8 mouse cellular contexts compared by ENCODE assay signal in genomic region chr13:49307311-49307969, GRCm38 (mm10). TPM values are rescaled to one million over a fixed set of nuclear protein-coding genes. Genes with fewer than 3 reads are reported as not detected.
DNase-seq lines count a peak whose midpoint lies in the region; ATAC-seq and TF ChIP-seq lines count a peak whose summit lies in the region.

No protein-coding gene starts in this region.

- no peaks in the 10 kb centered on the region for H3K27me3 ChIP-seq in heart, embryonic 10.5 days (ENCODE audit: insufficient read depth, poor library complexity, severe bottlenecking)
- no peaks in the 10 kb centered on the region for H3K27me3 ChIP-seq in liver, adult 2 months (ENCODE audit: control insufficient read depth, insufficient read depth, low read length)
- H3K27me3 ChIP-seq in midbrain, postnatal 0 days (ENCODE audit: insufficient read depth, low read length), result no peaks in the 10 kb centered on the region

- H3K4me1 ChIP-seq in brown adipose tissue, adult 24 weeks (ENCODE audit: control insufficient read depth, insufficient read depth, insufficient read length, low read length), result peaks cover 2% of the 10 kb centered on the region; the same call in 1 of the 2 replicates
- peaks cover 27% of the 10 kb centered on the region for H3K4me1 ChIP-seq in heart, embryonic 10.5 days
- no peaks in the 10 kb centered on the region for H3K4me1 ChIP-seq in liver, adult 2 months (ENCODE audit: control insufficient read depth, insufficient read depth, low read length)
- no peaks in the 10 kb centered on the region for H3K4me1 ChIP-seq in midbrain, postnatal 0 days (ENCODE audit: insufficient read depth, low read length)

- no peak for TF ChIP-seq CTCF in liver, adult 2 months (IDR thresholded peaks at IDR 0.05; ENCODE audit: low read depth, low read length)
- TF ChIP-seq CTCF in midbrain, postnatal 0 days (IDR thresholded peaks at IDR 0.05), result no peak

- H3K36me3 ChIP-seq in heart, embryonic 10.5 days, result no peaks in the 10 kb centered on the region
- no peaks in the 10 kb centered on the region for H3K36me3 ChIP-seq in liver, adult 2 months (ENCODE audit: control insufficient read depth, insufficient read depth, low read length)
- no peaks in the 10 kb centered on the region; the same call in 1 of the 2 replicates for H3K36me3 ChIP-seq in midbrain, postnatal 0 days (ENCODE audit: insufficient read depth, low read length)

- no peak overlapping the region for H3K4me2 ChIP-seq in midbrain, postnatal 0 days (ENCODE audit: low read depth, low read length, poor library complexity, severe bottlenecking)

- intact Hi-C loops in left cerebral cortex, postnatal 4 days (cut with DNase I), result no loop called here

- DNase-seq in left cerebral cortex, postnatal 4 days, result peak; percentile 31
- DNase-seq in left cerebral cortex, adult 9 months (ENCODE audit: low spot score in 2 of 2), result no peak
- peak; percentile 94 for DNase-seq in heart, embryonic 10.5 days (ENCODE audit: low spot score)
- no peak for DNase-seq in liver, adult 2 months (ENCODE audit: extremely low read depth, low read depth, low spot score)
- peak; percentile 15 for DNase-seq in midbrain, postnatal 0 days (ENCODE audit: low spot score)
- peak; percentile 81 for DNase-seq in thymus, postnatal 4 days
- DNase-seq in layer of hippocampus, postnatal 36 days, result no peak

- no peaks in the 10 kb centered on the region for H3K79me2 ChIP-seq in liver, adult 2 months (ENCODE audit: control insufficient read depth, insufficient read depth, low read length)

- H3K9me3 ChIP-seq in heart, embryonic 10.5 days, result no peaks in the 10 kb centered on the region
- no peaks in the 10 kb centered on the region for H3K9me3 ChIP-seq in midbrain, postnatal 0 days (ENCODE audit: low read length)

- H3K9ac ChIP-seq in liver, adult 2 months (ENCODE audit: low read depth, low read length), result no peak overlapping the region
- no peak overlapping the region for H3K9ac ChIP-seq in midbrain, postnatal 0 days (replicated peaks; ENCODE audit: low read length, poor library complexity, severe bottlenecking)

- TF ChIP-seq POLR2A in liver, adult 2 months (IDR thresholded peaks at IDR 0.05; ENCODE audit: extremely low read depth, insufficient read depth, low read length), result no peak

- ATAC-seq in midbrain, postnatal 0 days (ENCODE audit: low FRiP score), result 0 out of 2 replicates have a peak, but pooled peaks have one; percentile 38

- H3K27ac ChIP-seq in brown adipose tissue, adult 24 weeks (replicated peaks; ENCODE audit: low read depth, low read length), result peak overlapping the region; percentile 24; the same call in 1 of the 2 replicates
- H3K27ac ChIP-seq in heart, embryonic 10.5 days, result peak overlapping the region; percentile 84
- peak overlapping the region; percentile 51 for H3K27ac ChIP-seq in liver, adult 2 months (replicated peaks; ENCODE audit: insufficient read depth, low read depth, low read length)
- no peak overlapping the region for H3K27ac ChIP-seq in midbrain, postnatal 0 days (ENCODE audit: low read depth, low read length)

- WGBS in heart, embryonic 10.5 days, result 6% methylated on average over 10 of the region's 10 CpGs
- 34% methylated on average over 10 of the region's 10 CpGs for WGBS in liver, adult 2 months
- 37% methylated on average over 10 of the region's 10 CpGs for WGBS in midbrain, postnatal 0 days

- peak overlapping the region; percentile 51; the same call in 1 of the 2 replicates for H3K4me3 ChIP-seq in brown adipose tissue, adult 24 weeks (ENCODE audit: insufficient read depth, low read depth, low read length)
- peak overlapping the region; percentile 31 for H3K4me3 ChIP-seq in heart, embryonic 10.5 days
- peak overlapping the region; percentile 3 for H3K4me3 ChIP-seq in liver, adult 2 months (ENCODE audit: insufficient read depth, low read depth, low read length)
- no peak overlapping the region for H3K4me3 ChIP-seq in midbrain, postnatal 0 days (ENCODE audit: low read depth, low read length)

RNA-seq across cellular contexts. Expression of gene Fgd3, which starts 12.7 kb away (rescaled TPM):
- total RNA-seq in left cerebral cortex, postnatal 4 days (2021), result 10 to 100 TPM; 19.8 to 27.2 TPM
- polyA plus RNA-seq in brown adipose tissue, adult 24 weeks (2012; ENCODE audit: insufficient read depth, insufficient read length, missing spikeins), result 0.59 and 1.1 TPM in 2 replicates
- 0.26 and 0.45 TPM in 2 replicates for polyA plus RNA-seq in heart, embryonic 10.5 days (2016; fragmentation: Nextera tagmentation; extraction: Ambion mirVana)
- total RNA-seq in liver, adult 2 months (2014; rRNA removed), result 0.60 and 0.65 TPM in 2 replicates
- 0.40 and 0.51 TPM in 2 replicates for polyA plus RNA-seq in liver, adult 2 months (2012; rRNA removed)
- 9.3 and 12.0 TPM in 2 replicates for total RNA-seq in midbrain, postnatal 0 days (2014; rRNA removed)
- polyA plus RNA-seq in midbrain, postnatal 0 days (2015; fragmentation: Nextera tagmentation; extraction: Ambion mirVana), result 2.1 and 2.4 TPM in 2 replicates
- total RNA-seq in layer of hippocampus, postnatal 36 days (2021), result 1 to 10 TPM; 6.8 to 6.9 TPM

RNA-seq across cellular contexts. Expression of gene Bicd2, which starts 33.9 kb away (rescaled TPM):
- total RNA-seq in left cerebral cortex, postnatal 4 days (2021), result 10 to 100 TPM; 56.6 to 57.2 TPM
- 34.0 and 37.1 TPM in 2 replicates for polyA plus RNA-seq in brown adipose tissue, adult 24 weeks (2012; ENCODE audit: insufficient read depth, insufficient read length, missing spikeins)
- 37.5 and 46.7 TPM in 2 replicates for polyA plus RNA-seq in heart, embryonic 10.5 days (2016; fragmentation: Nextera tagmentation; extraction: Ambion mirVana)
- total RNA-seq in liver, adult 2 months (2014; rRNA removed), result 7.4 and 7.6 TPM in 2 replicates
- polyA plus RNA-seq in liver, adult 2 months (2012; rRNA removed), result 6.2 and 8.7 TPM in 2 replicates
- total RNA-seq in midbrain, postnatal 0 days (2014; rRNA removed), result 49.3 and 50.4 TPM in 2 replicates
- 24.0 and 24.1 TPM in 2 replicates for polyA plus RNA-seq in midbrain, postnatal 0 days (2015; fragmentation: Nextera tagmentation; extraction: Ambion mirVana)
- 10 to 100 TPM; 54.5 to 59.8 TPM for total RNA-seq in layer of hippocampus, postnatal 36 days (2021)

RNA-seq across cellular contexts. Expression of gene Susd3, which starts 58.9 kb away (rescaled TPM):
- total RNA-seq in left cerebral cortex, postnatal 4 days (2021), result under 1 TPM; 0.54 to 0.58 TPM
- polyA plus RNA-seq in brown adipose tissue, adult 24 weeks (2012; ENCODE audit: insufficient read depth, insufficient read length, missing spikeins), result 1.3 TPM in 1 of 2 replicates, not detected in the other
- 0.41 and 1.1 TPM in 2 replicates for polyA plus RNA-seq in heart, embryonic 10.5 days (2016; fragmentation: Nextera tagmentation; extraction: Ambion mirVana)
- 0.18 and 0.27 TPM in 2 replicates for total RNA-seq in liver, adult 2 months (2014; rRNA removed)
- polyA plus RNA-seq in liver, adult 2 months (2012; rRNA removed), result 0.49 and 1.1 TPM in 2 replicates
- 0.33 and 1.2 TPM in 2 replicates for total RNA-seq in midbrain, postnatal 0 days (2014; rRNA removed)
- polyA plus RNA-seq in midbrain, postnatal 0 days (2015; fragmentation: Nextera tagmentation; extraction: Ambion mirVana), result 0.63 and 0.92 TPM in 2 replicates
- total RNA-seq in layer of hippocampus, postnatal 36 days (2021), result 1 to 10 TPM; 2.5 to 2.6 TPM

Comparison
In these comparisons a context has a peak if more than half of its experiments do, and no peak if none do; other contexts are left out.
1. DNase-seq: peak in left cerebral cortex, postnatal 4 days (single experiment), heart, embryonic 10.5 days (single experiment), midbrain, postnatal 0 days (single experiment) and thymus, postnatal 4 days (single experiment); none in left cerebral cortex, adult 9 months (0 of 2), liver, adult 2 months (single experiment) and layer of hippocampus, postnatal 36 days (0 of 2).